Mouse (Mus musculus): ENCODE measurements around the gene Fscn3. TPM values are rescaled to one million over a fixed set of nuclear protein-coding genes. Genes with fewer than 3 reads are reported as not detected.
A peak's percentile ranks its signal among the peaks of the same experiment; 100 is the strongest.

Gene Fscn3
- total and polyA plus RNA-seq, 3 experiments = not detected

- dilution Hi-C loops (cut with MboI; ENCODE audit: extremely low pct_ligation_motif_present, extremely low pct_unique_long_range_greater_than_20kb, low sequenced_read_pairs) = no loop called here
- no peaks in the 10 kb centered on the region for H3K9me3 ChIP-seq (replicated peaks; ENCODE audit: low read length)
- peak overlapping the region; percentile 47 for H3K27ac ChIP-seq (ENCODE audit: insufficient read depth, low read depth)
- no peak overlapping the region for H3K4me2 ChIP-seq (ENCODE audit: insufficient read depth, low read depth, poor library complexity, severe bottlenecking)
- H3K79me2 ChIP-seq (replicated peaks; ENCODE audit: control insufficient read depth, extremely low read depth, insufficient read depth, poor library complexity, severe bottlenecking) = peaks cover 48% of the 10 kb centered on the region
- H3K9ac ChIP-seq (ENCODE audit: insufficient read depth, low read depth) = peak overlapping the region; percentile 84
- peaks cover 6 to 29% of the 10 kb centered on the region in 2 experiments for H3K36me3 ChIP-seq (replicated peaks in 1 of 2; ENCODE audit: control insufficient read depth in 1 of 2, insufficient read depth in 1 of 2, low read length in 1 of 2)
- H3K4me3 ChIP-seq (replicated peaks in 1 of 3; ENCODE audit: low read depth in 2 of 3, low read length in 2 of 3, poor library complexity in 1 of 3) = peak overlapping the region; percentile 88 to 97 (median 97)
- H3K4me1 ChIP-seq (ENCODE audit: control insufficient read depth in 1 of 2, insufficient read depth in 2 of 2) = peaks cover 2 to 33% of the 10 kb centered on the region in 2 experiments
- TF ChIP-seq NELFE (IDR thresholded peaks at IDR 0.05; ENCODE audit: low read depth, low read length) (peak; percentile 81), CHD2 (IDR thresholded peaks at IDR 0.05; ENCODE audit: low read length) (0 out of 2 replicates have a peak, but pooled peaks have one; percentile 42), MEF2A (IDR thresholded peaks at IDR 0.05; ENCODE audit: borderline replicate concordance, low read depth, low read length) (peak; percentile 71; the same call in 1 of the 2 replicates), PAX5 (IDR thresholded peaks at IDR 0.05; ENCODE audit: low read length) (no peak), ELF1 (IDR thresholded peaks at IDR 0.05; ENCODE audit: low read depth, low read length) (peak; percentile 96), POLR2A (IDR thresholded peaks at IDR 0.05; ENCODE audit: low read depth, low read length) (peak; percentile 85), IRF4 (IDR thresholded peaks at IDR 0.05; ENCODE audit: low read depth, low read length) (peak; percentile 48; the same call in 1 of the 2 replicates), HCFC1 (IDR thresholded peaks at IDR 0.05; ENCODE audit: low read depth, low read length) (peak; percentile 92), MYC (IDR thresholded peaks at IDR 0.05; ENCODE audit: low read depth, low read length) (peak; percentile 95), ZC3H11A (IDR thresholded peaks at IDR 0.05; ENCODE audit: low read depth, low read length) (no peak), NRF1 (IDR thresholded peaks at IDR 0.05; ENCODE audit: low read depth, low read length) (peak; percentile 88), POLR2AphosphoS2 (IDR thresholded peaks at IDR 0.05; ENCODE audit: low read depth, low read length) (0 out of 2 replicates have a peak, but pooled peaks have one; percentile 17), ZMIZ1 (IDR thresholded peaks at IDR 0.05; ENCODE audit: low read depth, low read length) (peak; percentile 63), MAZ (IDR thresholded peaks at IDR 0.05; ENCODE audit: low read depth, low read length) (peak; percentile 89), UBTF (IDR thresholded peaks at IDR 0.05; ENCODE audit: low read depth, low read length) (no peak), SIN3A (IDR thresholded peaks at IDR 0.05; ENCODE audit: low read length) (peak; percentile 95), SMC3 (IDR thresholded peaks at IDR 0.05; ENCODE audit: low read depth, low read length) (no peak), RCOR1 (conservative IDR thresholded peaks at IDR 0.05; ENCODE audit: low read depth, low read length) (peak; percentile 46; the same call in 1 of the 2 replicates), MAFK (IDR thresholded peaks at IDR 0.05; ENCODE audit: insufficient replicate concordance, low read length) (peak; percentile 76), CTCF (conservative IDR thresholded peaks at IDR 0.05 in 1 of 2, IDR thresholded peaks at IDR 0.05 in 1 of 2; ENCODE audit: low read depth in 2 of 2, low read length in 2 of 2) (no peak), GABPA (IDR thresholded peaks at IDR 0.05; ENCODE audit: insufficient replicate concordance, low read depth, low read length) (no peak; the same call in 1 of the 2 replicates), BHLHE40 (IDR thresholded peaks at IDR 0.05; ENCODE audit: low read depth, low read length) (0 out of 2 replicates have a peak, but pooled peaks have one; percentile 8), MAX (IDR thresholded peaks at IDR 0.05; ENCODE audit: low read length) (peak; percentile 98), RAD21 (IDR thresholded peaks at IDR 0.05; ENCODE audit: low read depth, low read length) (no peak), KAT2A (IDR thresholded peaks at IDR 0.05; ENCODE audit: insufficient replicate concordance, low read length) (peak; percentile 78; the same call in 1 of the 2 replicates), TCF12 (IDR thresholded peaks at IDR 0.05; ENCODE audit: low read depth, low read length) (peak; percentile 83), TBP (conservative IDR thresholded peaks at IDR 0.05; ENCODE audit: low read depth, low read length) (peak; percentile 78), EP300 (IDR thresholded peaks at IDR 0.05; ENCODE audit: low read length) (no peak), ZNF384 (IDR thresholded peaks at IDR 0.05; ENCODE audit: low read depth, low read length) (no peak), USF2 (conservative IDR thresholded peaks at IDR 0.05; ENCODE audit: low read depth, low read length) (no peak), E2F4 (IDR thresholded peaks at IDR 0.05; ENCODE audit: insufficient replicate concordance, low read depth, low read length) (peak; percentile 70; the same call in 1 of the 2 replicates), USF1 (IDR thresholded peaks at IDR 0.05; ENCODE audit: low read depth, low read length) (peak; percentile 57), ZKSCAN1 (IDR thresholded peaks at IDR 0.05; ENCODE audit: borderline replicate concordance, low read depth, low read length) (no peak), ETS1 (conservative IDR thresholded peaks at IDR 0.05; ENCODE audit: low read depth, low read length) (peak; percentile 58), JUND (conservative IDR thresholded peaks at IDR 0.05; ENCODE audit: low read depth, low read length) (no peak), CHD1 (IDR thresholded peaks at IDR 0.05; ENCODE audit: low read depth, low read length) (no peak), JUN (IDR thresholded peaks at IDR 0.05; ENCODE audit: insufficient read depth, low read depth, low read length) (no peak; the same call in 1 of the 2 replicates), MXI1 (IDR thresholded peaks at IDR 0.05; ENCODE audit: low read depth, low read length) (peak; percentile 100)
- in situ Hi-C loops (cut with MboI; ENCODE audit: low pct_ligation_motif_present, low pct_unique_long_range_greater_than_20kb, low sequenced_read_pairs) = no loop called here
- peak; percentile 100 for DNase-seq (ENCODE audit: extremely low read depth)
- H3K27me3 ChIP-seq (replicated peaks) = no peaks in the 10 kb centered on the region
Observed at GRCm38 (mm10) chr6:28479865-28480751, 52.5 kb downstream of the Fscn3 start.

Measured in CH12.LX (cell line).